Mouse (Mus musculus) left cerebral cortex, adult 8-10 months (tissue): ENCODE measurements around the gene Slc1a2. TPM values are rescaled to one million over a fixed set of nuclear protein-coding genes. Genes with fewer than 3 reads are reported as not detected.

Source experiments
- DNase-seq, 2 experiments: peaks; one replicate each; pipeline ENCODE4 v3.0.0; 2022; ENCODE audit warnings: low spot score in 2 of 2
- total RNA-seq, 4 experiments: library from RNA; stranded (reverse); gene quantifications; 2 replicates each; pipeline ENCODE4 v1.2.4; 2022

Gene Slc1a2
- total RNA-seq, 4 experiments from 2014 or later = 1,516 to 1,784 (median 1,611) TPM

- no peak for DNase-seq
Measured at GRCm38 (mm10) chr2:102812756-102813155, 154.3 kb downstream of the Slc1a2 start.

- no peak for DNase-seq
Measured at GRCm38 (mm10) chr2:102815289-102815809, 156.9 kb downstream of the Slc1a2 start.

GRCm38 (mm10) chr2:102820225-102820711 is 161.8 kb downstream of the Slc1a2 start:
- DNase-seq = no peak

- DNase-seq = no peak
Measured at GRCm38 (mm10) chr2:102820790-102821189, 162.3 kb downstream of the Slc1a2 start.

- DNase-seq = no peak
Measured at GRCm38 (mm10) chr2:102822036-102822435, 163.6 kb downstream of the Slc1a2 start.

- no peak for DNase-seq
Measured at GRCm38 (mm10) chr2:102825961-102826633, 167.6 kb downstream of the Slc1a2 start.

GRCm38 (mm10) chr2:102827841-102828240 is 169.4 kb downstream of the Slc1a2 start:
- DNase-seq = no peak

GRCm38 (mm10) chr2:102828381-102828780 is 169.9 kb downstream of the Slc1a2 start:
- no peak for DNase-seq

- peak in 1 of 2 experiments; percentile 38 for DNase-seq
Measured at GRCm38 (mm10) chr2:102829201-102829600, 170.7 kb downstream of the Slc1a2 start.

- DNase-seq = no peak
Measured at GRCm38 (mm10) chr2:102831547-102831946, 173.1 kb downstream of the Slc1a2 start.

GRCm38 (mm10) chr2:102838179-102838578 is 179.7 kb downstream of the Slc1a2 start:
- no peak for DNase-seq

Other genes starting within 250 kb of the Slc1a2 start
- 10 to 100 TPM; 49.7 to 56.2 (median 55.1) TPM for gene Fjx1, start 206.2 kb upstream of the Slc1a2 start, total RNA-seq
- gene Pamr1, start 108.6 kb upstream of the Slc1a2 start, total RNA-seq = 10 to 100 TPM; 37.2 to 51.2 (median 39.9) TPM
- 1 to 10 TPM; 3.8 to 9.0 (median 5.8) TPM for gene Cd44, start 243.0 kb downstream of the Slc1a2 start, total RNA-seq